Mouse (Mus musculus): ENCODE measurements around the gene Ap2a1.

Ap2a1 gene

GRCm38 (mm10) chr7:44850789-44851624, 78.3 kb downstream of the Ap2a1 start:
- no peak for DNase-seq (ENCODE audit: low read depth, low spot score)
